Mouse (Mus musculus) neutrophil, adult 5-6 weeks (primary cell): ENCODE data around the gene Wdr25. TPM values are rescaled to one million over a fixed set of nuclear protein-coding genes. Genes with fewer than 3 reads are reported as not detected.
"Not testable (repeated sequence)": the region's sequence is repeated elsewhere in the genome, so short reads cannot be mapped to it uniquely, and the experiment has no call there.

Source experiments
- ATAC-seq: fragments of 151-379, 151-347 bp; 2 replicates; pipeline ENCODE4 v1.8.0; 2017; ENCODE audit warnings: mild to moderate bottlenecking, moderate TSS enrichment; ENCODE audit not compliant: insufficient number of reproducible peaks, poor library complexity, low FRiP score, severe bottlenecking; ENCODE audit errors: extremely low read depth
- total RNA-seq: library from RNA; stranded (forward); fragments of 200-1000 nt; gene quantifications from 2 replicates; pipeline ENCODE4 v1.2.3, GENCODE M21; 2017

The Wdr25 gene
- 3.1 and 3.7 TPM in 2 replicates for total RNA-seq

- 0 out of 2 replicates have a peak, but pooled peaks have one; percentile 2 for ATAC-seq
These were observed at the start of gene Wdr25 for GRCm38 (mm10) chr12:108892989-108893714. TSS of gene Wdr25 (plus strand) at chr12:108893631.

- not testable (repeated sequence) for ATAC-seq
These were observed 45.4 kb upstream of the Wdr25 start for GRCm38 (mm10) chr12:108848033-108848432.

- ATAC-seq, result no peak
These were observed 43.9 kb upstream of the Wdr25 start for GRCm38 (mm10) chr12:108849488-108850022.

- no peak for ATAC-seq
These were observed 43.3 kb upstream of the Wdr25 start for GRCm38 (mm10) chr12:108850129-108850528.

GRCm38 (mm10) chr12:108850886-108851285 lies 42.5 kb upstream of the Wdr25 start:
- no peak for ATAC-seq

GRCm38 (mm10) chr12:108852822-108853221 lies 40.6 kb upstream of the Wdr25 start:
- no peak for ATAC-seq

- ATAC-seq, result no peak
These were observed 38.4 kb upstream of the Wdr25 start for GRCm38 (mm10) chr12:108855081-108855480.

- no peak for ATAC-seq
These were observed 37.2 kb upstream of the Wdr25 start for GRCm38 (mm10) chr12:108856186-108856585.

GRCm38 (mm10) chr12:108857109-108857508 lies 36.3 kb upstream of the Wdr25 start:
- ATAC-seq, result no peak

- no peak for ATAC-seq
These were observed 35.7 kb upstream of the Wdr25 start for GRCm38 (mm10) chr12:108857589-108858184.

GRCm38 (mm10) chr12:108858486-108858885 lies 34.9 kb upstream of the Wdr25 start:
- ATAC-seq, result no peak

- ATAC-seq, result no peak
These were observed 28.4 kb upstream of the Wdr25 start for GRCm38 (mm10) chr12:108865007-108865494.

- no peak for ATAC-seq
These were observed 23.9 kb upstream of the Wdr25 start for GRCm38 (mm10) chr12:108869575-108869974.

- no peak for ATAC-seq
These were observed 20.3 kb upstream of the Wdr25 start for GRCm38 (mm10) chr12:108873122-108873521.

GRCm38 (mm10) chr12:108879138-108879537 lies 14.3 kb upstream of the Wdr25 start:
- no peak for ATAC-seq

GRCm38 (mm10) chr12:108880606-108881005 lies 12.8 kb upstream of the Wdr25 start:
- ATAC-seq, result no peak

- no peak for ATAC-seq
These were observed 12.2 kb upstream of the Wdr25 start for GRCm38 (mm10) chr12:108881192-108881591.

- no peak for ATAC-seq
These were observed 10.7 kb upstream of the Wdr25 start for GRCm38 (mm10) chr12:108882776-108883175.

- ATAC-seq, result no peak
These were observed 7.5 kb upstream of the Wdr25 start for GRCm38 (mm10) chr12:108885906-108886305.

- ATAC-seq, result no peak
These were observed 6.4 kb upstream of the Wdr25 start for GRCm38 (mm10) chr12:108887077-108887476.
